Mouse (Mus musculus): ENCODE measurements at regions not wholly inside any gene's neighbourhood (a gene's known extent, or its start where the extent isn't known, plus 50 kb on each side); places are given as distances from the start of the nearest gene placed in this dataset.

- ATAC-seq: no peak
- Histone ChIP-seq H3K27ac (no peak overlapping the region), H3K4me1 (ENCODE audit: insufficient read depth, low read length) (no peaks in the 10 kb centered on the region), H3K27me3 (ENCODE audit: insufficient read depth, low read length) (no peaks in the 10 kb centered on the region), H3K4me3 (ENCODE audit: low read length) (no peak overlapping the region), H3K9me3 (ENCODE audit: low read length) (no peaks in the 10 kb centered on the region), H3K9ac (replicated peaks; ENCODE audit: low read length) (no peak overlapping the region), H3K4me2 (ENCODE audit: low read depth, low read length) (no peak overlapping the region), H3K36me3 (ENCODE audit: insufficient read depth, low read length) (no peaks in the 10 kb centered on the region)
- TF ChIP-seq CTCF (IDR thresholded peaks at IDR 0.05; ENCODE audit: low read depth): no peak
- DNase-seq (ENCODE audit: low spot score): no peak
Observed at GRCm38 (mm10) chr6:11709465-11709864, 197.8 kb downstream of the Ndufa4 start.

Measured in hindbrain, postnatal 0 days (tissue).